Mouse (Mus musculus) c-Kit-positive CD71-positive TER-119-negative erythroid progenitor cells, embryonic 14.5 days (primary cell): ENCODE data around the gene 1700037H04Rik.

ENCODE experiments used
- DNase-seq: peaks from one replicate; pipeline ENCODE4 v3.0.0-alpha.2; 2013; ENCODE audit warnings: low read depth

Gene 1700037H04Rik

GRCm38 (mm10) chr2:131146193-131147042 lies 13.5 kb downstream of the 1700037H04Rik start:
- DNase-seq, result no peak

- no peak for DNase-seq
Measured at GRCm38 (mm10) chr2:131145536-131145935, 14.3 kb downstream of the 1700037H04Rik start.

- no peak for DNase-seq
Measured at GRCm38 (mm10) chr2:131145121-131145520, 14.8 kb downstream of the 1700037H04Rik start.

GRCm38 (mm10) chr2:131143007-131143780 lies 16.7 kb downstream of the 1700037H04Rik start:
- no peak for DNase-seq

- DNase-seq, result peak; percentile 72
Measured at GRCm38 (mm10) chr2:131142592-131142991, 17.3 kb downstream of the 1700037H04Rik start.

- no peak for DNase-seq
Measured at GRCm38 (mm10) chr2:131141336-131141986, 18.4 kb downstream of the 1700037H04Rik start.

- no peak for DNase-seq
Measured at GRCm38 (mm10) chr2:131140533-131140905, 19.4 kb downstream of the 1700037H04Rik start.

- no peak for DNase-seq
Measured at GRCm38 (mm10) chr2:131139886-131140532, 19.9 kb downstream of the 1700037H04Rik start.

GRCm38 (mm10) chr2:131139287-131139686 lies 20.6 kb downstream of the 1700037H04Rik start:
- DNase-seq, result no peak

- DNase-seq, result no peak
Measured at GRCm38 (mm10) chr2:131138760-131139159, 21.1 kb downstream of the 1700037H04Rik start.

- DNase-seq, result no peak
Measured at GRCm38 (mm10) chr2:131138296-131138695, 21.6 kb downstream of the 1700037H04Rik start.

GRCm38 (mm10) chr2:131135521-131136139 lies 24.3 kb downstream of the 1700037H04Rik start:
- DNase-seq, result peak; percentile 85

GRCm38 (mm10) chr2:131134826-131135400 lies 25.0 kb downstream of the 1700037H04Rik start:
- DNase-seq, result no peak

- DNase-seq, result no peak
Measured at GRCm38 (mm10) chr2:131134381-131134780, 25.5 kb downstream of the 1700037H04Rik start.

GRCm38 (mm10) chr2:131132930-131133547 lies 26.8 kb downstream of the 1700037H04Rik start, which contains the start of gene Gm11037:
TSS of gene Gm11037 (plus strand) at chr2:131133497.
- no peak for DNase-seq

GRCm38 (mm10) chr2:131132111-131132888 lies 27.6 kb downstream of the 1700037H04Rik start:
- DNase-seq, result no peak

- DNase-seq, result no peak
Measured at GRCm38 (mm10) chr2:131130849-131131248, 29.0 kb downstream of the 1700037H04Rik start.

- DNase-seq, result peak; percentile 52
Measured at GRCm38 (mm10) chr2:131129836-131130235, 30.0 kb downstream of the 1700037H04Rik start.

- DNase-seq, result no peak
Measured at GRCm38 (mm10) chr2:131128636-131129157, 31.2 kb downstream of the 1700037H04Rik start.
